Mouse (Mus musculus) right cerebral cortex, postnatal 4 days (tissue): ENCODE data around the gene Pdss2.
"Not testable (repeated sequence)": the region's sequence is repeated elsewhere in the genome, so short reads cannot be mapped to it uniquely, and the experiment has no call there.

Experiments
- DNase-seq: peaks from one replicate; pipeline ENCODE4 v3.0.0-alpha.2; 2022

Gene Pdss2

DNA sequence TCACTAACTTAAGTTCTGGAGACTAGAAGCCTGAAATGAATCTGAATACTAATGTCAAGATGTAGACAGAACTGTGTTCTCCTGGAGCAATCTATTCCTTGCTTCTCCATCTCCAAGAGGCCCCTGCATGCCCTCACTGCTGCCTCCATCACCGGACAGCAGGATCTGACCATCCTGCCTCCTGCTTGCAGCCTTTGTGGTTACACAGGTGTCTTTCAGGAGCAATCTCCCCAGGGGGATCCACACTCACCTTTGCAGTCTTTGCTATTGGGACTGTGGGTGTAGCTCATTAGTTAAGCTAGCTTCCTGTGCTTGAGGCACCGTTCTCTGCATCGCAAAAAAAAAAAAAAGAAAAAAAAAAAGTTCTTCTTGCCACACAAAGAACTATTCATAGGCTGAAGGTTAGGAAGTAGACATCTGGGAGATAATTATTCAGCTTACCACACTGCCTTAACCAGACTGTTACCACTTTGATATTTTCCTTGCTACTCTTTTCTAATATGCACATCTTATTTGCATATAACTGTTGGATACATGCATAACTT is 23.0 kb downstream of the Pdss2 start:
- DNase-seq: no peak

DNA sequence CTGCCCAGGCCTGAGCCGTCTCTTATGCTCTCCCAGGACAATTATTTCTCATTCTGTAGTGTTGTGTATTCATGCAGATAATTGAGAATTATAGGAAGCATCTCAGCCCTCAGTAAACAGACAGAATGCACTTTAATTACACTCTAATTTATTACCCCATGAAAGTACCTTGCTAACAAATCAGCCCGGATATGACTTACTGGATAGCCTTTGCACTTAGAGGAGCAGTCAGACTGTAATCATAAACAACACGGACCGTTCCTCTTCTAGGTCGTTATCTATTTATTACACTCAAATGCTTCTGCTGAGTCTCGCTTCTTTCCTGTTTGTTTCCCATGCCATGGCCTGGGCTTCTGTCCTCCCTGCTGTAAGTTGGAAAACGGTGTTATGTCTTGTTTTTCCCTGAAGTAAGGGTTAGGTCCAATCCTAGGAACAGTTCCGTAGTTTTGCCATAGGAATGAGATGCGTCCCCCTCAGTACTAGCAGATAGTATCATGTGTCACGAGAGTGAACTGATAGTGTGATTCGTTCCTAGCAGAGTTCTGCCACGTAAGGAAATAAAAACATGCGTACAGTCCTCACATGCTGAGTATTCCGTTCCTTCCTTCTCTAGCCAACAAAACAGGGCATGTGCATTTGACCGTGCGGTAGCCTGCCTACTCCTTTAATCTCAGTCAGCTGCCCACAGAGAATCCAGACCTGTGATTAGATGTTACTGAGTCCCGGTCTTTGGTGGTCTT is 24.3 kb downstream of the Pdss2 start:
- no peak for DNase-seq

DNA sequence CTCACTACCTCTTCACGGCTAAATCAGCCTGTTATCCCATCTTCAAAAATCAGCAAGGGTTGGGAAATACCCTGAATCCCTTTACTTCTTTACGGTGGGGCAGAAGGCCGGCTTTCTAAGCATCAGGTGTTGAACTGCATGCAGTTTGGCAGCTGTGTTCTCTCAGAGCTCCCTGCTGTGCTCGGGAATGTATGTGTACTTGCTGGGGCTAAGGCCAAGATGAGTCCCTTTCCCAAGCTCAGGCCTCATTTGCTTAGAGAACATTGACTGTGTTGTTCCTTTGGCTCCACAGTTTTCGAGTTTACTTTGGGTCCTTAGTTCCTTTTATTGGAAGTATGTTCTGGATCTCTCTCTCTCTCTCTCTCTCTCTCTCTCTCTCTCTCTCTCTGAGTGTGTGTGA is 26.7 kb downstream of the Pdss2 start:
- no peak for DNase-seq

DNA sequence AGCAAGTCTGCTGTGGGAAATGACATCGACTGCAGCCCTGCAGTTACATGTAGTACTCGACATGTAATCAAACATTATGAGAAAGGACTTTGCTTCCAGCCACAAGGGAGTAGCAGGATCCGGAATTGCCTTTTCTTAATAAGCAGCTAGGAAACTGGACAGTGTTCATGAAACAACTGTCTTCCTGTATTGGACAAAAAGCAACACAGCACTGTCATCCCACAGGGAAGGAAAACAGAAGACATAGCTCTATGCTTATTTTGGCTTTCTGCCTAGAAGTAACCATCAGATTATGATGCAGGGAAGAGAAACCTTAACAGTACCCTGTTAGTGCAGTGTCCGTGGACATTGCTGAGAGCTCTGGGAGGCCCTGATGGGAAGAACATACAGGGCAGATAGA is 31.0 kb downstream of the Pdss2 start:
- no peak for DNase-seq

DNA sequence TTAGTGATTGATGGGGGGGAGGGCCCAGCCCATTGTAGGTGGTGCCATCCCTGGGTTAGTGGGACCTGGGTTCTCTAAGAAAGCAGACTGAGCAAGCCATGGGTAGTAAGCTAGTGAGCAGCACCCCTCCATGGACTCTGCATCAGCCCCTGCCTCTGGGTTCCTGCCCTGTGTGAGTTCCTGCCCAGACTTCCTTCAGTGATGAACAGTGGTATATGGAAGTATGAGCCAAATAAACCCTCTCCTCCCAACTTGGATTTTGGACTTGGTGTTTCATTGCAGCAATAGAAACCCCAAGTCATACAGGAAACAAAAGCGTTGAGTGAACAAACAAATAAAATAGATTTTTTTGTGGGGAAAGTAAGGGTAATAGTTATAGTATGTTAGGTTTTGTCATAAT is 35.7 kb downstream of the Pdss2 start:
- DNase-seq: not testable (repeated sequence)

DNA sequence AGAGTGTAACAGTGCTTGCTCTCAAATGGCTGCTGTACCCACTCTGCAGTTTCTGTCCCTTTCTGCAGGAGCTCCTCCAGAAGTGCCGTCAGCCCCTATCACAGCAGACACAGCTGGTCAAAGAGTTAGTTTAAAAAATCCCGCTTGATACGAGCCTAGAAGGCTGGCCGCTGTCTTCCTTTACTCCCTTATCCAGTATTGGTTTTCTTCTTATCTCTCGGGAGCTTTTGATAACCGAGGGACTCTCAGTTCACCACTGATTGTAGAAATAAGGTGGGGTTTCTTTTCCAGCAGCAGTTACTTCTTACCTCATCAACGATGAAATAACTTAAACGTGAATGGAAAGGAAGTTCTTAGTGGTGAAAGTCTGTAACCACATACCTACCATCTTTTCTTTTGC is 36.2 kb downstream of the Pdss2 start:
- DNase-seq: not testable (repeated sequence)

DNA sequence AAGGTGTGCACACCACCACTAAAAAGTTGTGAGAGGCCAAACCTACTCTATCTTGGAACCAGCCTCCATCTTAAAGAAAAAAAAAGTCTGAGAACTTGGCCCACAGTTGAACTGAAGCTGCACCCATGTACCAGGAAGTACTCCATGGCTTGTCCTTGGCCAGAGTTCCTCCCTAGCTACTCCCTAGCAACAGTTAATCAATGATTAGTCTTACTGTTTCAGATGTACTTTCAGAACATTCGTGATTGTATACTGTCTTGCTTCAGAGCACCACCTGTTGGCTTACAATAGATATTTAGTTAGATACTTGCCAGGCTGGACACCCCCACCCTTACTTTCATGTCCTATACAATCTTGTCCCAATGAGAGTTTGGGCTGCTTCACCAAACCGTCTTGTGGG is 50.0 kb downstream of the Pdss2 start:
- DNase-seq: no peak

DNA sequence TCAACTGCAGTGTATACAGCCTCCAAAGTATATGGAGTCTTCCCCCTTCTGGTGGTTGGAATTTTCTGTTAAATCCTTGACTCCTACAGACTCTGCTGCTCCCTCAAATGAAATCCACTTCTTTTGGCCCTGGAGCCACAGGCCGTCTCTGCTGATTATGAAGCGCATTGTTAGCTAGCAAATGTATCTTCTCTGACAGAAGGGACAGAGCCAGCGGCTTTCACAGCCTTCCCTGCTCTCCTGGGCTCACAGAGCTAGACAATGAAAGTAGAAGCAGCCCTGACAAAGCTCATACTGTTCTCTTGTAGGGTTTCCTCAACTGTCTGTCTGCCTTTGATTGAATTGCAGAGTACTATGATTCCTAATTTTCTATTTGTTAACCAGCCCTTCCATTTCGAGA is 51.1 kb downstream of the Pdss2 start:
- no peak for DNase-seq

DNA sequence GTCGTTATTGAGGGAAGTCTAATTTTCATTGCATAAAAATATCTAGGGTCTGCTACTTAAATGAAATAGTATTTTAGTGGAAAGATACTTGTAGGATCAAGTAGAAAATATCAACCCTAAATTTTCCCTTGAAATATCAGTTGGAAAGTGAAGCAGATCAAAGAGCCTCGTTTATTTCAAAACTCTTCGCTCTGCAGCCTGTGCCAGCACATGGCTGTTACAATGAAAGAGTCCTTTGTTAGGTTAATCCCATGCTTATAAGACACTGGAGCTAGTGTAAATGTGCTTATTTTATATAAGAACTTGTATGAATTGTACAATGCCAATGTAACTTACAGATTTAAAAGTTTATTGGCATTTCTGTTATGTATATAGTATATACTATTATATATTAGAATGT is 51.8 kb downstream of the Pdss2 start:
- no peak for DNase-seq

DNA sequence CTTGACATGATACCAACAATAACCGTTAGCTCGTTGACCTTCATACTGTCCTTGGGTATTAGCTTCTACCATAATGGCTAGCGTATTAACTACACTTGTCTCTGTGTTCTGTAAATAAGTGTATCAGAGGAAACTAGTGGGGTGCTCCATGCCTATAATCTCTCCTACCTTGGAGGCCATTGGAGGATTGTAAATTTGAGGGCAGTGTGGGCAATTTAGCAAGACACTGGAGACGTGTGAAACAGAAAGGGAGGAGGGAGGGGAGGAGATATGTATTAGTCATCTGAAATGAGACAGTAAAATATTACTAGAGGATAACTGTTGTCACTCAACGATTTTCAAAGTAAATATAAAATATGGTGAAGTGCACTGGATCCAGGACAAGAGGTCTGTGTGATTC is 54.2 kb downstream of the Pdss2 start:
- no peak for DNase-seq

DNA sequence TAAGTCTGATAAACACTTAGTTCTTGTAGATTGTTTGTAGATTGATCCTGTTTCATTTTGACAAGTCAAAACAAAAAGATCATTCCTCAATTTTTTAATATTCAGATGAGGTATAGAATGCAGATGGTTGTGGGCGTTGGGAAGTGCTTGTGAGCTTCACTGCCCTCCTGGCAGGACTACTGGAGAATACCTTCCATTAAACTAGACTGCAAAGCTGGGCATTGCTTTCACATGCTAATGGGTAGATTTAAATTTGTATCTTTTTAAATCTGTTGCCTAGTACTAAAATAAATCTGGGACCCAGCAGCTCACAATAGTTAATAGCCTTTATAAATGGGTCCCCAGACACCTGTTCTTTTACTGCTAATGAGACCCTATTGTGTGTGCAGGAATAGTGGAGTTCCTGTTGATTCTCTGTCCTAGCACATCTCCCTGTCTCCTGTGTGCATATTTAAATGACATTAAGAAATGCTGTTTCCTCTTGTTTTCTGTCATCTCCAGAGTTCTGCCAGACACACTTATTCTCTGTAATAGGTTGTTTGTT is 54.9 kb downstream of the Pdss2 start:
- no peak for DNase-seq

DNA sequence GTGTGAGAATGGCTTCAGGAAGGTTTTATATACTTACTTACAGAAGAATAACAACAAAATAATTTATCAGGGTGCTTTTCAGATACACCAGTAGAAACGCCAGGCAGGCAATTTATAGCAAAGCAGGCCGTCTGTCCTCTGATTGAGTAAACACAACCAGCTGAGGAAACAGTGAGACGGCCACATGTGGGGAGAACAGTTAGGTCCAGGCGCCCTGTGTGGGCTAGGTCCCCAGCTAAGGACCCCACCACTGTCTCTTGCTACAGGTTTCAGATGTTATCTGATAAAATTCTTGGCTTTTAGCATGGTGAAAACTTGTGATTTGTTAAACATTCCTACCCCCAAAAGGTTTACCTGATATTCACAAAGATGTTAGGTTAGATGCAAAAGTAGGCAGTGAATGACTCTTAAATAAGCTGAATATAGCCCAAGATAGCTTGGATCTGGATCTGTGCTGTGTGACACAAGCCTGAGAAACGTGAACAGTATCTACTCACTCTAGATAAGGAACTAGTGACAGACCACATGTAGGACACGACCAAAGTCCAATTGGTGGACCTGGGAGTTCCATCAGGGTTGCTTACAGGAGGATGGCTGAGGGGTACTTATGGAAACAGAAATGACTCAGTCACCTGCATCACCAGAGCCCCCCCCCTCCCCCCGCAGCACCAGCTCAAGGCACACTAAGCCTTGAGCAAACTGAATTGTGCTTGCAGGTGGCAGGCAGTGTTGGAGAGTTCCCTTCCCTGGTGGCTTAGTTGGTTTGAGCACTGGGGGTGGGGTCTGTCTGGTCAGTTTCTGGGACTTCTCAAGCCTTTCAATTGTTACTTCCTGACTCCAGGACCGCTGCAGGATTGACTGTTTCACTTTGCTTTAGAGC is 56.2 kb downstream of the Pdss2 start:
- no peak for DNase-seq

DNA sequence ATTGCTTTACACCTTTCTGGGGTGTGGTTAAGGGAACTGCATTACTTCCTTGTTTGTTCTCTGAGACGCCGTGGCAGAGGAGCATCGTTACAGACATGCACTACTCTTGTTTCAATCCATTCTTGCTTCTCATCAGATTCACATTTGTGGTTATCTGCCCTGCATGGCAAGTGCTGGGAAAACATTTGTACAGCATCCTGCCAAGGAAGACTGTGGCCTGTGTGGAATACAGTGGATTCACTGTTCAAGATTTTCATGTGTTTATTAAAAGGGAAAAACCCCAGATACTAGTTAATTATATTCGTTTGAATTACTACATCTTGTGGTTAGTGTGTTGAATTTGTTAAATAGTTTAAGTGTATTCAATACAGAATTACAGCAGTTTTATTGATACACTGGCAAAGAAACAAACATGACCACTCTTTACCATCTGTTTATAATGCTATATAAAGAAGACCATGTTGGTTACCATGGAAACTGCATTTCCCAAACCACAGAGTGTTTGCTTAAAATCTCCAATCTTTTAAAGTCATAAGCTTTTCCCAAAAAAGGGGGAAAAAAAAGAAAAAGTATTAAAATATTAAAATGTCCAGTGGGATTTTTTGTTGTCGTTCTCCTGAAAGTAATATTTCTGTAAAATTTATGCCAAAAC is 58.5 kb downstream of the Pdss2 start:
- DNase-seq: no peak

DNA sequence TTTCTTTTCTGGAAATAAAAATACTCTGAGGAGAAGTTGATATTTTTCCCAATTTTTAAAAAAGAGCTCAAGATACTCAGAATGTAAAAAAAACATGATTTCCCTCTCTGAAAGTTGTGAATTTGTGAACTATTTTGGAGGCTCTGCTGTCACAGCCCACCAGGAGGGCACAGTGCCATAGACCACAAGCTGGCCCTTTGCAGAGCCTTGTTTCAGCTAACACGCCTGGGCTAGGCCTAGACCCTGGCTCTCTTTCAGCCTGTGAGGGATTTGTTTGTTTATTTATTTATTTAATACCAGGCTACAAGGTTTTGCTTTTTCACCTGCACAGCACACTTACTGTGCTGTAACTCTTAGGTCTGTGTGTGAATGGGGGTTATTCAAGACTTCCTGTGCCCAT is 64.3 kb downstream of the Pdss2 start:
- peak; percentile 27 for DNase-seq

DNA sequence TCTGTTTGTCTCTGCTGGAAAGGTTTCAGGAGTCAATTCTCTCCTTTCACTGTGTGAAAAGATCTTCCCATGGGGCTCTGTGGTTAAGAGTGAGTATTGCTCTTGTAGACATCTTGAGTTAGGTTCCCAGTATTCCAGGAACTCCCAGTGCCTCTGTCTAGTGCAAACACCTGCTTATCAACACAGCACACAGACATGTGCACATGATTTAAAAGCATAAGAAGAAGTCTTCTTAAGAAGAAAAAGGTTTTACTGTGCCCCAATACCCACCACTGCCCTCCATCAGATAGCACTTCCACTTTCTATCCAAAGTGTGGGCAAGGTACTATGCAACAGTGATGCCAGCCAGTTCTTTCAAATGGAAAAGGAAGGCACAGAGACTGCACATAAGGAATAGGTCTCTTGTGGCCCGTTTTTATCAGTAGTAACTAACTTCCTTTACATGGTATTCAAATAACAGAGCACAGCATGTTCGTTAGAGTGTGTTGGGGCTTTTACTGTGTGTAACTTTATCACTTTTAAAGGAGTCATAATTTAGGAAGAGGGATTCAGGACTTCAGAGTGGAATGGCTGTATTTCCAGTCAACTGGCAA is 69.4 kb downstream of the Pdss2 start:
- no peak for DNase-seq

DNA sequence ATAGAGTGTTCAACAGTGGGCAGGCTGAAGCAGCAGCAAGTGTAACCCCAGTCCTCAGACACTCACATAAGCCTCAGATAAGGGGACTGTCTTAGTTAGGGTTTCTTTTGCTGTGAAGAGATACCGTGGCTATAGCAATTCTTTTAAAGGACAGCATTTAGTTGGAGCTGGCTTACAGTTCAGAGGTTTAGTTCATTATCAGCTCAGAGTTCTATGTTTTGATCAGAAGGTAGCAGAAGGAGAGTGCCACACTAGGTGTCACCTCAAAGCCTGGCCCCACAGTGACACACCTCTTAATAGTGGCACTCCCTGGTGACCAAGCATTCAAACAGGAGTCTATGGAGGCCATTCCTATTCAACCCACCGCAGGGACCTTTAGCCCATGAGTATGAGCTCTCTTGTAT is 70.0 kb downstream of the Pdss2 start:
- no peak for DNase-seq

DNA sequence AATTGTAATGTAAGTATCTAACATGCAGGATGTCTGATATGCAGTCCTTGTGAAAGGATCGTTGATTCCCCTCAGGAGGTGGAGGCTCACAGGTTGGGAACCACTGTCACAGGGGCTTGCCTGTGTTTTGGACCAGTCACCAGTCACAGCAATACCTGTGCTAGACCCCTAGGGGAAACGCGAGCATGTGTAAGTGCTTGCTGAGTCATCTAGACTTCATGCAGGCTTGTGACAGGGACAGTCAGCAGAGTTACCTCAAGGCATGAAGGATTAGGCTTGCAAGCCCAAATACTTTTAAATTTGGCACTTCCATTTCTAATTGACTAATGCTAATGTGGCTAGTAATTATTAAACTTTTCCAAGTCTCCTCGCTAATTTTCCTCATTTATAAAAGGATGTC is 71.2 kb downstream of the Pdss2 start:
- no peak for DNase-seq

DNA sequence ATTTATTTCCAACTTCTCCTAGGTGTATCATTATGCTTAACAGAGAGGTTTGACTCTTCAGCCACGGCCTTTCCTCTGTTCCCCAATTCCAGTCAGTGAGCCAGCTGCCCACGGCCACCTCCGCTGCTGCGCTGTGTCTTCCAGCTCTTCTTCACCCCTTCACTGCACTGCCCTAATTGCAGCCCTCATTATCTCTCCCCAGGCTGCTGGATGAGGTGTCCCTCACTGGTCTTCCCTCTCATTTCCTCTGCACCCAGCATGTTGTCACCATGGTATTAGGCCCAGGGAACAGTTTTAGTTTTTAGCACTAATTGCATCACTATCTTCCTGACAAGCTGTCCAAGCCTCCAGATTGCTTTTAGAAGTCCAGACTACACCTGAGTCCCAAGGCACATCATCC is 73.0 kb downstream of the Pdss2 start:
- DNase-seq: no peak

DNA sequence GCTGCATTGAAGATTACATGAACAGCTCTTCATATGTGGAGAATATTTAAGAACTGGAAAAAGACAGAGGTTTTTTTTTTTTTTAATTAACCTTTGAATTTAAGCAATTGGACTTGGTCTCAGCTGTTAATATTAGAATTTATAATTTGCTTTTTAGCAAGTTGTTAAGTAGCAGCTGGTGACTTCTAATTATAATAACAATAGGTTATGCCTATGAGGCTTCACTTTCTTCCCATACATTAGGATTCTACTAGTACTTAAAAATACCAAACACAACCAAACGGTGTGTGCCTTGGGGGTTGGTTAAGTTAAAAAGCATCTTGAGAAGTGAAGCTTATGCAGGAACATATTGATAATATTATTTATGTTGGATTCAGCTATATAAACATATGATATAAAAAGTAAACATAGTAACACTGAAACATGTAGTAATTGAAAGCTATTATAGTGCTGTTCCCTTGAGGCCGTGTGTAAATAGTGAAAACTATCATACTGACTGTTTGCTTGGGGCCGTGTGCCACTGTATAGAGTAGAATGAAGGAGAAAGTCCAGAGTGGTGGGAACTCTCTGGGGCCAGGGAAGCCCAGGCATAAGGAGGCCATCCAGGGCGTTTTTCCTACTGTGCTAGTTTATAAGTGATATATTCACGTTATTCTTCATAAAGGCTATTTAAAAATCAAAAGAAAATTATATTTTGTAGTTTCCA is 87.0 kb downstream of the Pdss2 start:
- DNase-seq: no peak

DNA sequence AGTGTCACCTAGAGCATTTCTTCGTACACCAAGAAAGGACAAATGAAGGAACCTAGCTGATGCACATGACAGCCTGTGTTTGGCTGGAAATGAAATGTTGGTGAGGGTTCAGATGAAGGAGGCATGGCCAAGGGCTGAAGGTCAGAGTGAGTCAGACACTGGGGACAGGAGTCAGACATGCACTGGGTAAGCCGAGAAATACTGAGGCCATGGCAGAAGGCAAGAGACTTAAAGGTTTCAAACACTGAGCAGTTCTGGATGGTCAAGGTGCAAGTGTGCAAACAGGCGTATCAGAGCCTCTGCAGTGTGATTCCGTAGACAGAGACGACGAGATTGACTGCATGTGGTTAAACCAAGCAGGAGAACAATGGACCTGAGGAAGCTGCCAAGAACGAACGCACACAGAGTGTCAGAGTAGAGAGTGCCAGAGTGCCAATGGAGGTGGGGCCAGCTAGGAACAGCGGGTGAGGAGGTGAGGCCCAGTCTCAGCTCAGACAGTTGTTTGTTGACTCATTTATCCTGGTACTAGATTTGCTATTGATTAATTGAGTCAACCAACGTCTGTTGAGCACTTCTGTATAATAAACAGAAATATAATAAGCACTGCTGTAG is 89.6 kb downstream of the Pdss2 start:
- DNase-seq: no peak

DNA sequence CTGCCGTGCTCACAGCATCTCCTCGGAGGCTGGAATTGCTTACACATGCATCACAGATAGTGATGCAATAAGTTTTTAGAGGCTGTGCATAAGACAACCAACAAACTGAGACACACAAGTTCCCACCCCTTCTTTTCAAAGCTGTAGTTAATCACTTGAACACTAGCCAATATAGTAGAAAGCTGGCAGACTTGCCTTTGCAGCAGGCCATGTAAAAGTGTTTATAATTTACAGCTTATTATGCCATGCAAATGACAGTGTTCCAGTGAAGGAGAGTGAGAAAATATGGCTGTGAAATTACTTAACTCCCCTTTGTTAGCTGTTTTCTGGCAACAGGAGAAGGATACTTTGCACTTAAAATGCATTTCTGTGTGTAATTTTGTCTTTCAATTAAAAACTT is 90.9 kb downstream of the Pdss2 start:
- no peak for DNase-seq
